Mouse (Mus musculus) layer of hippocampus, adult 8-10 months (tissue): ENCODE results near the gene Ddx42. TPM values are rescaled to one million over a fixed set of nuclear protein-coding genes. Genes with fewer than 3 reads are reported as not detected.
A peak's percentile ranks its signal among the peaks of the same experiment; 100 is the strongest.
"Not testable (repeated sequence)": the region's sequence is repeated elsewhere in the genome, so short reads cannot be mapped to it uniquely, and the experiment has no call there.

Experiments used
- DNase-seq, 2 experiments: peaks; one replicate each; pipeline ENCODE4 v3.0.0; 2022; ENCODE audit warnings: low spot score in 2 of 2
- total RNA-seq, 4 experiments: library from RNA; stranded (reverse); gene quantifications; 2 replicates each; pipeline ENCODE4 v1.2.4; 2022

Ddx42 gene
- total RNA-seq, 4 experiments from 2014 or later = 65.3 to 71.1 (median 69.4) TPM

DNA sequence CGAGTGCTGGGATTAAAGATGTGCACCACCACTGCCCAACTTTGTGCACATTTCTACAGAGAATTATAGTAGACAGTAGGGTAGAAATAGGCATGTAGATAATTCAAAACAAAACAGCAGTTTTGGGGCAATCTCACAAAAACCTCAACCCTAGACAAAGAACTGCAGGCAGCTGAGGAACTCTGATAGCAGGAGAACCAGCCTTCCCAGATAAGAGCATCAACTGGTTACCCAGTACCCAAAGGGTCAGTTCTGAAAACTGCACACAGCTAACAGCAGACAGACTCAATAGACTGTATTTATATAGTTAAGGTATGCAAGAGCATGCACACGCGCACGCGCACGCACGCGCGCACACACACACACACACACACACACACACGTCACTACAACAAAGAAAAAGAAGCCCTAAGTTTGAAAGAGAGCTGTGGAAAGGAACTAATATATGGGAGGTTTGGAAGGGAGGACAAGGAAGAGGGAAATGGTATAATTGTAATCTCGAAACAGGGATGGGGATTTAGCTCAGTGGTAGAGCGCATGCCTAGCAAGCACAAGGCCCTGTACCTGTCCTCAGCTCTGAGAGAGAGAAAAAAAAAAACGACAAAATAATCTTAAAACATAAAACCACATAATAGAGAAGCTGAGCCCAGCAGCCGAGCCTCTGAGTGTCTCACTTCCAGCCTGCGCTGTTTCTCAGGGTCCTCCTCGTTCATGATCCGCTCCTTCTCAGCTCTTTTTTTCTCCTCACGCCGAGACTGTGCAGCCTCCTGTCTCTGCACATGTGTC, 15.2 kb upstream of the Ddx42 start:
- DNase-seq = no peak

DNA sequence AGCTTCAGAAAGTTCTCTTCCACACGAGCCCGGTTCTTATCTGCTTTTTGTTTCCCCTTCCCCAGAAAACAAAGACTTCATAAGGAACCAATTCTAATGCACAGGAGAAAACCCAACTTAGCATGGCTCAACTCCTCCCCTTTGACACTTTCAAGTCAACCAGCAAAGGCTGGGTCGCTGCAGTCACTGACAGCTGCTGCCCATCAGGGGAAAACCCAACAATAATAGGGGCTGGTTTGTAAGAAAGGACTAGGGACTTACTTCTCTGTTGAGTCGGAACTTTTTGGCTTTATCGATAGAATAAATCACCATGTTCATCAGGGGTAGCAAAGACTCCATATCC, 14.6 kb upstream of the Ddx42 start, which contains the start of gene Strada:
Gene Strada (minus strand): TSS at position 46 of the 343 bp plus-strand sequence.
- DNase-seq = no peak

DNA sequence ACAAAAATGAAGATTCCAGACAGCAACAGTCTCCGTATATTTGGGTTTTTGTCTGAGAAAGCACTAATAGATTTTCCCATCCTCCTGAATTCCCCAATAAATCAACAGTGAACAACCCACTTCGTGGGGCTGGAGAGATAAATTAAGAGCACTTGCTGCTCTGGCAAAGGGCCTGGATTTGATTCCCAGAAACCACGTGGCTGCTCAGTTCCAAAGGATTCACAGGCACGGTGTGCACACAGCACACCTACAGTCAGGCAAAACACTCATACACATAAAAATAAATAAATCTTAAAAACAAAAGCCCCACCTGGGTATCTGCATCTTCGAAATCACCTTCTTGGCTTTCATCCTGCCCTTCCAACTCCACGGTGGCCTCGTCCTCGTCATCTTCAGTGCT, 4.0 kb upstream of the Ddx42 start:
- DNase-seq = no peak

GRCm38 (mm10) chr11:106214856-106215255, 1.9 kb upstream of the Ddx42 start:
- DNase-seq = no peak

GRCm38 (mm10) chr11:106215450-106215859, 1.3 kb upstream of the Ddx42 start:
- no peak for DNase-seq

GRCm38 (mm10) chr11:106215927-106216729, 598 bp upstream of the Ddx42 start, which contains the start of gene Ccdc47:
Gene Ccdc47, minus strand, starts transcription at chr11:106216344.
- DNase-seq = peak; percentile 98 to 99

- DNase-seq = no peak
These were observed 3.9 kb downstream of the Ddx42 start for GRCm38 (mm10) chr11:106220603-106221002.

- not testable (repeated sequence) for DNase-seq
These were observed 17.3 kb downstream of the Ddx42 start for GRCm38 (mm10) chr11:106233978-106234377.

DNA sequence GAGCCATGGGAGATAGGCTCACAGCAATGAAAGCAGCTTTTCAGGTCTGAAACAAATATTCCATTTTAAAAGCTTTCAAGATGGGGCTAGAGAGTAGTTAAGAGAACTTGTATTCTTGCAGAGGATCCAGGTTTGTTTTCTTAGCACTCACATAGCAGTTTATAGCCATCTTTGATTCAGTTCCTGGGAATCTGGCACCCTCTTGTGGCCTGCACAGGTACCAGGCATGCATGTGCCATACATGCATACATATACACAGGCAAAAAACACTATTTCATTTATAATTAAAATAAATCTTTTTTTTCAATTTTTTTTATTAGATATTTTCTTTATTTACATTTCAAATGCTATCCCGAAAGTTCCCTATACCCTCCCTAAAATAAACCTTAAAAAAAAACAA, 30.1 kb downstream of the Ddx42 start:
- DNase-seq = no peak

GRCm38 (mm10) chr11:106249326-106249725, 32.6 kb downstream of the Ddx42 start:
- no peak for DNase-seq

DNA sequence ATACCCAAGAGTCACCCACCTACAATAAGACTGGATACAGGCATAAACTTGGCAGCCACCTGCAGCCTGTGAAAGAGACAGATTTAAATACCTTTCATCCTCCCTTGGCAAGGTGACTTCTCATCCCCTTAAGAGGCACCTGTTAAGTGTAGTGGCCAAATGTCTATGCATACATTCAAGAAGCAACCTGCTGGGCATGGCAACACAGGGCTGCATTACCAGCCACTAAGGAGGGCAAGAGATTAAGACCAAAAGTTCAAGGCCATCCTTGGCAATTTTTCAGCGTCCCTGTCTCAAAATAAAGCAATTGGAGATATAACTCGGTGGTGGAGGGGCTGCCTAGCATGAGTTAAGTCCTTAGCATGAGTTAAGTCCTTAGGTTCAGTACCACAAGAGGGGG, 38.0 kb downstream of the Ddx42 start:
- DNase-seq = no peak

DNA sequence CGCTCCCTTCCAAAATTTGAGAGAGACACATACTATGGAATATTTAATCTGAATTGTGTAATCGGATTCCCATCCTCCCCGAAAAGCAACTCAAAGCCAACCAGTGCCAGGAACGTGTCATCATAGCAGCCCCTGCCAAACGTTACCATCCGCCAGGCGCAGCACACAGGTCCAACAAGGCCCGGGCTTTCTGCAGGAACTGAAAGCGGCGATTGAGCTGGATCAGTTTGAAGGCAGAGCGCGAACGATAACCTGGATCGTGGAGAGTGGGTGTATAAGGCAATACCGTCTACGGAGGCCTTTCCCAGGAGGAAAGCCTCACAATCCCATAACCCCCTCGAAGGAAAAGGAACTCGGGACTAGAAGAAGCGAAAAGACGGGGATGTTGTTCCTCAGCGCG, 38.4 kb downstream of the Ddx42 start:
- DNase-seq = no peak

DNA sequence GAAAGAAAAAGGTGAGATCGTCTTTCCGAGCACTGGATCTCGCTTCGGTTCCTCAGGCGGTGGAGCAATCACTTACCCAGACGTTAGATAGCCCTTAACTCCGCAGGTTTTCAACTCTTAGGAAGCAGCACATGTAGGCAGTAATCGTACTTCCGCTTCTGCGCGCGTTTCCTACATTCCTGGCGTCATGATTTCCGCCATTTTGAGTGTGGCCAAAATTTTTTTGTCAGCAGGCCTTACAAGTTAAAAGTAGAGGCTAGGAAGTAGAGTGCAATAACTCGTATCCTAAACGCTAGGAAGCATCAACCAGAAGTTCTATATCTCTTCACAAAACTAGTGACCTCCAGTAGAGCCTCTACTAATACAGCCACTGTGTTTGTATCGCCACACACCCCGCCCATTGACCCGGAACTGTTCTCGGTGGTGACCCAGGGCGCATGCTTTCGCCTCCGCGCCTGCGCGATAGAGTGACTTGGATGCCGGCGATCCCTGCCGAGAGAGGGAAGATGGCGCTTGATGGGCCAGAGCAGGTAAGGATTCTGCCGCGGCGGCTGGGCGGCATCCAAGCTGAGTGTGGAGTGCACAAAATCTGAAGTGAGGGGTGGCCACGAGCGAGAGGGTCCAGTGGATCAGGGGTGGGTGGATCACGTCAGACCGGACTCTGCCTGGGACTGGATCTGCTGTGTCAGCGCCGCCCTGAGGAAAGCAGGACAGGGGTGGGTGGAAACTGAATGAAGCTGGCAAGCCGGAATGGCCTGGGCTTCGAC, 39.1 kb downstream of the Ddx42 start, which contains the start of the genes Ftsj3 and Psmc5:
Gene Ftsj3 (minus strand): TSS at position 395 of the 767 bp plus-strand sequence.
Gene Psmc5 (plus strand): TSS at position 470 of the 767 bp plus-strand sequence.
- peak; percentile 95 to 98 for DNase-seq

DNA sequence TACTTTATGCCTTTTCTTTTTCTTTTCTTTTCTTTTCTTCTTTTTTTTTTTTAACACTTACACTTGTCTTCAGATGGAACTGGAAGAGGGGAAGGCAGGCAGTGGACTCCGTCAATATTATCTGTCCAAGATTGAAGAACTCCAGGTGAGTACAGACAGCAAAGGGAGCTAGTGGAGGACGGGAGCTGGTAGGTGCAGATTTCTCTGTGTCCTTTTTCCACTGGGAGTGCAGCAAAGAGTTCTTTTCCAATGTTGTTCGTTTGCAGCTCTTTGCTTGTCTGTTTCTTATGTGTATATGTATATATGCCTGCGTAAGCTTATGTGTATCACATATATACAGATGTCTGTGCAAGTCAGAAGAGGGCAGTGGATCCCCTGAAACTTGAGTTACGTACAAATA, 40.0 kb downstream of the Ddx42 start:
- DNase-seq = no peak

- DNase-seq = no peak
These were observed 44.2 kb downstream of the Ddx42 start for GRCm38 (mm10) chr11:106260826-106261450.

DNA sequence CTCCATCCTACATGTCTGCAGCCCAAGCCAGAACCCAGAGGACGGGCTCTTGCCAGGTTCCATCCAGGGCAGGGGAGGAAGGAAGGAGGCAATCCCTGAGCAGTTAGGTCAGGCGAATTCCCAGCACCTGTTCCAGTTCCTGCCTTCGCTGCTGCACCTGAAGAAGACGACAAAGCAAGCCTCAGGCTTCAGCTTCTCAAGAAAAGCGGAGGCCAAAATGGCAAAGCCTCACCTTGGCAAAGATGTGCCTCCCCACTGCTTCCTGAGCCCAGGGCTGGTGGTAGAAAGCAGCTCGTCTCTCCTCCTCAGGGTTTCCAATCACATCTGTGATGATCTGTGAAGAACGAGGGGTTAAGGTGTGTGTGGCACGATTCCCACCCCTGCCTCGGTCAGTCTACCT, 47.2 kb downstream of the Ddx42 start:
- DNase-seq = no peak

DNA sequence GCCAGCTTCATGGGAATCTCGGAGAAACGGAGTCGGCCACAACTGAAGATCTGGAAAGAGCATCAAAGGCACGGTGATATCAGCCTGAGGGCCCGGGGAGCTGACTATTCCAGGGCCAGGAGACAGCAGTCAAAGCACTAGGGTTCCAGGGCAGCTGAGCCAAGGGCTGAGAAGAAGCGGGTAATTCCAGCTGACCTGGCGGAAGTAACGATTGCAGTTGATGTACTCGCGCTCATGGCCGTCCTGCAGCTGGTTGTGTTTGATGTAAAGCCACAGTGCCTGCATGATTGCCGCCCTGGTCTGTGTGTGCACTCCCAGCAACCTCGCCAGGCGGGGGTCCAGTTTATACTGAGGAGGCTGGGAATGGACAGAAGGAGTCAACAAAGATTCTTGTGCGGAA, 48.3 kb downstream of the Ddx42 start:
- no peak for DNase-seq

DNA sequence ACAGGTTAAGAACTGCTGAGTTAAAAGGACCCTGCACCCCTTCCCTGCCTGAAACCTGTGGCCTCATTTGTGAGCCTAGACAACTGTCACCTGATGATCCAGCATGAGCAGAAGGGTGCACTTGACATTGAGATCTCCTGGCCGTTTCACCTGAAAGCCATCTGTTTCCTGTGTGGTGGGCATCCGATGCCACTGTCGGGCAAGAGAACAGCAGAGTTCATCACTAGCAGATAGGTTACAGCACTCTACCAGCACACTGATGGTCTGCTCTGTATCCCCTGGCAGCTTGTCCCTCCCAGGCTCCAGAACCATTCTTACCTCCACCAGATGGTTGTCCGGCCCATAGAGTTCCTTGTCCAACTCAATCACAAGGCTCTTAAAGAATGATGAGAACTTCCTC, 48.8 kb downstream of the Ddx42 start:
- no peak for DNase-seq

DNA sequence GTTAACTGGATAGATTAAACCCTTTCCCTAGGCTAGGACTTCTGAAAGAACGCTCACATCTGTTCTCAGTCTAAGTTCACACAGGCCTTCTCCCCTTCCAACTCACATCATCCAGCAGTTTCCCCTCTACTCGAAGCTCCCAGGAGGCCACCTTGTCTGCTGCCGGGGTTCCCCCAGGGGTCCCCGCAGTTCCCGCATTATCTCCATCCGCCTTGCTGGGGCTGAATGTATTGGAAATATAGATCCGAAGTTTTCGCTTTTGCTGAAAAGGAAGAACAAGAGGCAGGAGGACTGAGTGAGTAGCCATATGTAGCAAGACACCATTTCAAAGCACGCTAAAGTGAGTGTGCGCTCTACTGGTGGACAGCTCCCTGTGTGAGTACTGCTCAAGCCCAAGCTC, 49.7 kb downstream of the Ddx42 start:
- no peak for DNase-seq

GRCm38 (mm10) chr11:106267311-106267852, 50.7 kb downstream of the Ddx42 start:
- no peak for DNase-seq

DNA sequence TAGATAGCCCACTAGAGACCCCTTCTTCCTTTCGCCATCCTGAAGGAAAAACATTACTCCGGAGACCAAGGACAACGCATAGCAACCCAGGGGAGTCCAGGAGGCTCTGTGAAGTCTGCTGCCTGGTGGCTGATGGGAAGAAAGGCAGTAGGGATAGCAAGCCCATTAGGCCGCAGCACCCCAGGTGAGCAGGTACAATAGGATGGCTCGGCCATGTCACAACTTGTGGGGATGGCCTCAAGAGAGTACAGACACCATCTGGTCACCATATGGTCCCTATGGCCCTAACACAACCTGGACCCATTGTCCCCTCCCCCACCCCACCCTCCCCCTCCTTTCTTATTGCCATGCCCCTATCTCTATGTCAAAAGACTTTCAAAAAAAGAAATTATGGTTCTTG, 51.1 kb downstream of the Ddx42 start:
- no peak for DNase-seq
